Mouse (Mus musculus): ENCODE measurements around the gene Rnft2. TPM values are rescaled to one million over a fixed set of nuclear protein-coding genes. Genes with fewer than 3 reads are reported as not detected.

Rnft2 gene
- polyA plus RNA-seq, 1 experiment = 0.66 TPM

DNA sequence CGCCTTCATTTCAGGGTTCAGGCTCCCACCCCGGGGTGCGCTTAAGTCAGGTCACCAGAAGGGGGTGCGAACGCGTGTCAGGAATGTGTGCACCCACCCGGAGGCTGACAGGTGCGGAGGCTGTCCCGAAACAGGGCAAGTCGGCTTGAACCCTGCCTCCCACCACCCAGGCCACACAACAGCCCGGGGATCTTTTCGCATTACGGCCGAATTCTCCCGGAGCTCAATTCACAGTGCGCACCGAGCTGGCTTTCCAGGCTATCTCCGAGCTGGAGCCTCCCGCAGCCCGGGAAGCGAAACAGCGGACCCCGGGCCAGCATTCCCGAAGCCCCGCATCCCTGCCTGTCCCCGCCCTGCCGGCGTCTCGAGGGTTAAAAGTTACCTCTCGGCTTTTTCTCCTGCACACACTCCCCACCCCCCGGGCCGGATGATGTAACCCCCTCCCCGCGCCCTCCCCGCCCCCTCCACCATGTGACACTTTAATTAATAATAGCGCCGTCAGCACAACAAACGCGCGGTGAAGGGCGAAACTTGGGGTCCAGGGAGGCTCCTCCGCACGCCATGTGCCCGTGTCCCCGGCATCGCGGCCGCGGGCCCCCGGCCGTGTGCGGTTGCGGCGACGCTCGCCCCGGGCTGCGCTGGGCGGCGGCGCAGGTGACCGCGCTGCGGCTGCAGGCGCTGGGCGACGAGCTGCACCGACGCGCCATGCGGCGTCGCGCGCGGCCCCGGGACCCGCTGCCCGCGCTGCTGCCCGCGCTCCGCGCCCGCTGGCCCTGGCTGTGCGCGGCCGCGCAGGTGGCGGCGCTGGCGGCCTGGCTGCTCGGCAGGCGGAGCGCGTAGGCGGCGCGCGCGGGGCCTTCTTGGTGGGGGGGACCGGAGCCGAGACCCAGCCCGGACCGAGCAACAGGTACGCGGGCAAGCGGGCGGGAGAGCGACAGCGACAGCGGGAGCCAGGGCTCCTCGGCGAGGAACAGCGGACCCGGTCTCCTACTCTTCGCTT, 75.4 kb downstream of the Rnft2 start:
- TF ChIP-seq GATA1 (IDR thresholded peaks at IDR 0.05; ENCODE audit: low read length) = no peak

DNA sequence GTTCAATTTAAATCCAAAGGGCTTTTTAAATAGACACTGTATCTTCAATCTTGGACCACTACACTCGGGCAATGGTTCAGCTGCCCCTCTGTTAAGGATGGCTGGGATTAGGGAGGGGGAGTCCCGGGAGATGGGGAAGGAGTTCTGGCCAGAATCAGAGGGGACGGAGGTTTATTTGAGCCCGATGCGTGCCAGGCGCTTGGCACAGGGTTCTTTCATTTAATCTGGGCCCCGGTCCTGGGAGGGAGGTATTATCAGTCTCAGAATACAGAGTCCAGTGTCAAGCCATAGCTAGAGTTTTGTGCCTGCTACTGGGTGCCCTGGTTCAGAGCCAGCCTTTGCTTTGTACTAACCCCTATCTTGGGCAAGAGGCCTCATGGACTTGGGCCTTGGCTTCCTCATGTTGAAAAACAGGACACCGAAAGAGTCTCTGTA, 77.3 kb downstream of the Rnft2 start:
- TF ChIP-seq GATA1 (IDR thresholded peaks at IDR 0.05; ENCODE audit: low read length) = no peak

DNA sequence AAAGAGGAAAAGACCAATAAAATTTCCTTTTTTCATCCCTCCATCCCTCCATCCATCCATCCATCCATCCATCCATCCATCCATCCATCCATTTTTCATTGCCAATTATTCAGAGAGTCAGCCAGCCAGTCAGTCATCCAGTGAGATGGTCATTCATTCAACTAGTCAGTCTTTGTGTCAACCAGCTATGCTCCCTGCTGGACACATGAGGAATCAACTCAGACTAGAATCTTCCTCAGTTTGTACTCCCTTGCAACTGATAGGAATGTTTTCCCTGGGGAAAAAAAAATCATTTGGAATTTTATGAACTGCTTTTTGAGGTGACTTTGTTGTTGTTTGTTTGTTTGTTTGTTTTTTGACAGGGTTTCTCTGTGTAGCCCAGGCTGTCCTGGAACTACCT, 79.5 kb downstream of the Rnft2 start:
- TF ChIP-seq GATA1 (IDR thresholded peaks at IDR 0.05; ENCODE audit: low read length) = no peak

DNA sequence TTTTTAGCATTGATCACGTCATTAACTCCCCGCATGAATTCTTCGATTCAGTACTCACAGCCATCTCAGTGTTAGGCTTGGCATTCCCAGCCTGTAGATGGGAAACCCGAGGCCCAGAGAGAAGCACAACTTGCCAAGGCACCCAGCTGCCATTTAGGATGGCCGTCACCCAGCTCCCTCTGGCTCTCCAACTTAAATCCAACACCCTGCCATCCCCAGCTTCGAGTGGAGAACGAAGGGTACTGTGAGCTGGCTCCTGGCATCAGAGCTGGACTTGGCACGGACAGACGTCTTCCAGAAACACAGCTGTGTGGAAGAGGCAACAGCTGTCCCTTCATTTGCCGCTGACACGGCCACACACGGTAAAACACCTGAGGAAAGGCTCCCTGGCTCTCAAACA, 80.3 kb downstream of the Rnft2 start, which contains the start of gene Hrk:
Gene Hrk, plus strand, starts transcription at position 68 of the 400 bp plus-strand sequence.
- no peak for TF ChIP-seq GATA1 (IDR thresholded peaks at IDR 0.05; ENCODE audit: low read length)

DNA sequence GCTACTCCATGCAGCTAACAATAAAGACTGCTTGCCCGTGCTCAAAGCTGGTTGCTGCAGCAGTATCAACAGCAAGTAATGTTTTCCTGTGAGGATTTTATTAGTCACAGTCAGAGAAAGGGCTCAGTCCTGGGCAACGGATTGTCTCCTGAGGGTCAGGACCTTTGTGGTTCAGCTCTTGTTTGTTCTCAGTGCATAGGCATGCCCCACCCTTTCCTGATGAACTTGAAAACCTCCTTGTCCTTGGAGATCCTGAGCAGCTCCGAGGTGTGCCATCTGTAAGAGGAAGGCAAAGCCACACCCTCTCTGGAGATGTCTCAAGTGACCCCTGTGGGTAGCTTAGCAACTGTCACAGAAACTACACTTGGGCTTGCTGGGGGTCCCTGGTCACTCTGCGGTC, 84.2 kb downstream of the Rnft2 start:
- TF ChIP-seq GATA1 (IDR thresholded peaks at IDR 0.05; ENCODE audit: low read length) = no peak

DNA sequence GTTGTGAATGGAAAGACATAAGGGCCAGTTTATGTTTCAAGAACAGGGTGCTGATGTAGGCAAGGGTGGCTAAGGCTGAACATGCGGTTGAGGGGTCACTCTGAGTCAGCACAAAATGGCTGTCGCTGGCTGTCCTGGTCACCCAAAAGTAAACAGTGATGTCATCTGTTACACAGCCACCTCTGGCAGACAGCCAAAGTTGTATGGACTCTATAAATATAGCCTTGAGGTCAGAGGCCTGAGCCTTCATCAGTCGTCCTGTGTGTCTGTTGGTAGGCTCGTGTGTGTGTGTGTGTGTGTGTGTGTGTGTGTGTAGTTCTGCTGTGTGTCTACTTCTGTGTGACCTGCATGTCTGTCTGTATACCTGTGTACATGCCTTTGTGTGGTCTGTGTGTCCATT, 87.9 kb downstream of the Rnft2 start:
- TF ChIP-seq GATA1 (IDR thresholded peaks at IDR 0.05; ENCODE audit: low read length) = no peak

DNA sequence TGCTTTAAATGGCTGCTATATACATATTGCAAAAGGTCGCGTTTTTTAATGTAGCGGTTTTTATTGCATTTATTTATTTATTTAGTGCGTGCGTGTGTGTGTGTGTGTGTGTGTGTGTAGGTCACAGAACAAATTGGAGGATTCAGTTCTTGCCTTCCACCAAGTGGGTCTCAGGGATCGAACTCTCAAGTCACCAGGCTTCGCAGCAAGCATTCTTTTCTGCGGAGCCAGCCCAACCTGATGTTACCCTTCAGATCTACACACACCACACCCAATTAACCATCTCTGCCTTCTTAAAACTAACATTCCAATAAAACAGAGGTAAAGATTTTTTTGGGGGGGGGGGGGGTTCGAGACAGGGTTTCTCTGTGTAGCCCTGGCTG, 89.4 kb downstream of the Rnft2 start:
- TF ChIP-seq GATA1 (IDR thresholded peaks at IDR 0.05; ENCODE audit: low read length) = no peak

DNA sequence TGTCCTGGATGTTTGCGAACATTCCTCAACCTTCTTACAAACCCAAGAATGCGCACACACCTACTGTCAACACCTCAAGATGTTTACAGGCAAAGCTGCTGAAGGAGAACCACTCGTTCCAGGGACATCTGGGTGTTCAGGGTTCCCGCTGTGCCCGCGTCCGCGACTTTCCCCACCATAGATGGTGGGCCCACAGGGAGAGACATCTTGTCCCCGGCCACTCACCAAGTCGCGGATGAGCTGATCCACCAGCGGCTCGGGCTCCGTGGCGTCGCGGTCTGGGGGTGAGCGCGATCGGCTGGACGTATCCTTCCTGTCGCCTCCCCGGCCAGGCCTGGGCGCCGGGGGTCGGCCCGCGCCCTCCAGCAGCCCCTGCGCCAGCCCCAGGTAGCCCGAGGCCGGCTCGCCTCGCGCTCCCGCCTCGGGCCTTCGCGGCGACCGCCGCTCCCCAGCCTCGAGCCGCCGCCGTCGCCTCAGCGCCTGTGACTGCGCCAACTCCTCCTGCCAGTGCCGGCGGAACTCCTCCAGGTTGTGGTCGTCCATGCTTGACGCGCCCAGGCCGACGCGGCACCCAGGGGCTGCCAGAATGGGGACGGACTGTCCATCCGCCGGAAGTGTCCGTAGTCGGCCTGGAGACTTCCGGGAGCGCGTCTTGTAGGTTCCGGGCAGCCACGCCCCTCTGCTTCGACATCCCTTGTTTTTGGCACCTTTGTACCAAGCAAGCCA, 89.9 kb downstream of the Rnft2 start, which contains the start of gene Fbxw8:
Gene Fbxw8, minus strand, starts transcription at position 626 of the 726 bp plus-strand sequence.
- no peak for TF ChIP-seq GATA1 (IDR thresholded peaks at IDR 0.05; ENCODE audit: low read length)

DNA sequence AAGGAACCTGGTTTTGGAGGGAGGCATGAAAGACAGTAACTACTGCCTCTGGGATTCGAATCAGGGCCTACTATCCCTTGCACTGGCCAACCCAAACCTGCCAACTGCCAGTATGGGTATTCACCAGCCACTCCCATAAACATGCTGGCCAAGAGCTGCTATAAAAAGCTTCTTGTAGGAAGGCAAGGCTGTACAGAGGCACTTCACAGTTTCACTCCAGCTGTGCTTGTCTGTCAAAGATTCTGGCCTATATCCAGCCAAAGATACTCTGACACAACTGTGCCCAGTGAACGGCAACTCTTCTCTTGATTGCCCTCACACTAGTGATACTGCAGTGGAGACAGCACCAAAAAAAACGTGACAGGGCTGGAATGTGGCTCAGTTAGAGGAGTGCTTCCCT, 95.2 kb downstream of the Rnft2 start:
- no peak for TF ChIP-seq GATA1 (IDR thresholded peaks at IDR 0.05; ENCODE audit: low read length)

DNA sequence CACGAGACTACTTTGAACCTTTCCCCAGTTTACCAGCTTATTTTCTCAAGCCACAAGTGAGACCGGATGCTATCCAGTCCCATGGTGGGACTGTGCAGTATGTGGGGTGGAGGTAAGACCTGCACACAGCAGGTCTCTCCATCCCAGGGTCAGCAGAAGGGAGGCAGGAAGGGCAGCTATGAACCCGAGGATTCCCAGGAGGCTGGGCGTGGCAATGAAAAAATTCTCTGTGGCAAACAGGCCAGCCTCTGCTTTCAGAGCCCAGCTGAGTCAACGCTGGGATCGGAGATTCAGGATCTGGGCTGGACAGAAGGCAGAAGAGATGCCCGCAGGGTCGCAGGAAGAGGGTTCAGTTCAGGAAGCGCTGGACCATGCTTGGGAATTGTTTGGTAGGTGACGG, 97.7 kb downstream of the Rnft2 start:
- no peak for TF ChIP-seq GATA1 (IDR thresholded peaks at IDR 0.05; ENCODE audit: low read length)

DNA sequence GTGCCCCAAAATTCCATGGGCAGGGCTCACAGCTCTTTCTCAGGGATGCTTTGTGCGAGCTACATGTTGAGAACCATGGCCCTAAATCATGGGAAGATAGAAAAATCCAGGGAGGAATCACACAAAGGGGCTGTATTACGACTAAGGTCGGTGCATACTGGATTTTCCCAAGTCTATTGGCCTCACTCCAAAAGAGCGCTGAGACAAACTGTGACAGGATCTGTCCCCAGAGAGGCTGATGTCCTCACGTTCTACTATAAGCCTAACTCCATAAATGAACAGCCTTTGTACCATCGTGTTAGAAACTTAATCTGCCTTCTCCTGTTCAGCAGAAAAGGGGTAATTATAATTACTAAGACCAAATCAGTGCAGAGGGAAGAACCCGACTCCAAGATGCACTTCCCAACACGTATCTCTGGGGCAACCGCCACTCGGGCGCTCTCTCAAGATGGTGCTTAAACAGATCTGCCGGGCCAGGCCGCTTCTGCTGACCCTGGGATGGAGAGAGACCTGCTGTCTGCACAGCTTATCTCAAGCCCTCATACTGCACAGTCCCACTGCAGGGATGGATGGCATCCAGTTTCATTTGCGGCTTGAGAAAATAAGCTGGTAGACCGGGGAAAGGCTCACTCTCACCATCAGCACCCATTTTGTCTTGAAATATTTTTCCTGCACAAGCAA, 98.8 kb downstream of the Rnft2 start:
- TF ChIP-seq GATA1 (IDR thresholded peaks at IDR 0.05; ENCODE audit: low read length) = no peak

DNA sequence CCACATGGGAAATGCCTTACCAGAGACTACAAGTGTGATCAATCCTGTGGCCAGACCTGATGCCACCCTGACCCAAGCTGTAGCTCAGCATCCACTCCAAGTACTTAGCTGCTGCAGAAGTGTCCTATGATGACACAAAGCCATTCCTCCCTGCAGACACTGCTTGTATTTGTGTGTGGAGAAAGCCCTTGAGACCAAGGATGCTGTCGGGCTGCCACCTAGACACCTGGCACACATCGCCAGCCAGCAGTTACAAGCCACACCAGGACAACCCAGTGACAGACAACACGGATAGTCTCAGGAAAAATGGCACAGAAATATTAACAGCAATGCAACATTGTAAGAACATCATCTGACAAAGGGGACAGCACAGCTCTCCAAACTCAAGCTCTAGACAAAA, 99.5 kb downstream of the Rnft2 start:
- TF ChIP-seq GATA1 (IDR thresholded peaks at IDR 0.05; ENCODE audit: low read length) = no peak

DNA sequence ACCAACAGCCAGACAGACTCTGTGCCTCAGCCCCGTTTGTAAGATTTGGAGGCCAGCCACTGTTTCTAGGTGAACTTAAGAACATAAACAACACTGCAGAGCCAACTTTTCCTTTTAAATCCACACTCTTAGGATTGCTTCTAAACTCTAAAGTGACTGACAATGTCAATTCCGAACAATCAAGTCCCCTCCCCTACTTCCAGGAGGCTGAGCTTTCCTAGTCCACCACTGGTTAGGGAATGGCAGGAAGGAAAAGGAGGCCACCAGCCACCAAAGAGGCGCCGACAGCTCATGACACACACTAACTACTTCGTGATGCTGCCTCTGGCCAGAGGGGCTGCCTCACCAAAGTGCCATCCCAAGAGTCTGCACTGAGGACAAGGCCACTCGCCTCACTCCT, 100.1 kb downstream of the Rnft2 start:
- TF ChIP-seq GATA1 (IDR thresholded peaks at IDR 0.05; ENCODE audit: low read length) = no peak

DNA sequence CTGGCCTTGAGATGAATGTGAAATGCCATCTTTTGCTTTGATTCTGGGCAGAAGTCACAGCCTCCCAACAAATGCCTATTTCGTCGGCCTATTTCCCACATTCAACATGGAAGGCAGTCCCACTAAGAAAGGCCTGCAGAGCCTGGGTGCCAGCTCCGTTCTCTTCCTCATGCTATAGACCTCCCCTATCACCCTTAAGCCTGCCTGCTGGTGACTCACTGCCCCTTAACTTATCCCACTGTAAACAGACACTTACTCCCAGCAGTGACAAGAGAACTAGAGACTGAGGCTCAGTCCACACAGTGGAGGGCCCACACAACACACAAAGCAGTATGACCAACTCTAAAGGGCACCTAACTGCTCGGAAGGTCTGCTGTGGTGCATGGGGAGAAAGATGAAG, 100.6 kb downstream of the Rnft2 start:
- TF ChIP-seq GATA1 (IDR thresholded peaks at IDR 0.05; ENCODE audit: low read length) = no peak

DNA sequence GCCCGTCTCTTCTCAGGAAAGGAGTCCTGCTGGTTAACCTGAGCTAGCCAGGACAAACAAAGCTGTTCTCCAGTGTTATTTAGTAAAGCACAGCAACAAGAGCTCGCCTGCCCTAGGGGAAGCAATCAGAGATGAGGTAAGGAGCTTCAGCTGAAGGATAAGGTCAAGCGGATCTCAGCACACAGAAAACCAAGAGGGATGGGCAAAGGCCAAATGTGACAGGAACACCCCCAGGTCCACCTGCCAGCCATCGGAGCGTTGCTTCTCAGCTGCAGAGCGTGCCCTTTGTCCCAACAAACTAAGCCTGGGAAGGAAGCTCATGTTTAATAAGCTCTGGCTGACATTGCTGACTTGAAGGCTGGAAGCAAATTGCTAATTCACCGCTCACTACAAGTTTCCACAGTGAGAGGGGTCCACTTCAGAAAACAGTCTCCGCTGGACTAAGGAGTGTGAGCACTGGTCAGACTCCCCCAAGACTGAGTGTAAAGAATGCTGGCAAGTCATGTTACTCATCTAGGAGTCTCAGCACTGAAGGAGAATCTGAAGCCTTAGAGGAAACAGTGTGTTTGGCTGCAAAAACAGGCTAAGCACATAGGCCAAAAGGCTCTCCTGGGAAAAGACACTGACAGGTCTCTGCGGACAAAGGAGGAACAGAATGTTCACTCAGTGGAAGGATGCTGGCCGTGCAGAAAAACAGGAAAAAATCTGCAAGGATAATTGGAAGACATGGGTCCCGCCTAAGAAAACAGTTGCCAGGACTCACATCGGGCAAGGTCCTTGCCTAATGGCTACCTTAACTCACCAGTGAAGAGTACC, 101.5 kb downstream of the Rnft2 start:
- TF ChIP-seq GATA1 (IDR thresholded peaks at IDR 0.05; ENCODE audit: low read length) = no peak
